Mouse (Mus musculus) pancreas, adult 10 weeks (tissue): ENCODE results near the gene Plekhn1. TPM values are rescaled to one million over a fixed set of nuclear protein-coding genes. Genes with fewer than 3 reads are reported as not detected.

ENCODE experiments used
- polyA plus RNA-seq: library from polyadenylated mRNA; stranded (reverse); fragments of 350-450 nt; fragmentation: Illumina TruSeq; extraction: RNeasy Lipid Tissue Mini Kit (QIAGEN cat#74804); gene quantifications from one replicate; pipeline ENCODE4 v1.2.3, GENCODE M21; 2015; ENCODE audit warnings: low read depth, low replicate concordance; ENCODE audit not compliant: insufficient read depth

The Plekhn1 gene
- 13.6 TPM for polyA plus RNA-seq

DNA sequence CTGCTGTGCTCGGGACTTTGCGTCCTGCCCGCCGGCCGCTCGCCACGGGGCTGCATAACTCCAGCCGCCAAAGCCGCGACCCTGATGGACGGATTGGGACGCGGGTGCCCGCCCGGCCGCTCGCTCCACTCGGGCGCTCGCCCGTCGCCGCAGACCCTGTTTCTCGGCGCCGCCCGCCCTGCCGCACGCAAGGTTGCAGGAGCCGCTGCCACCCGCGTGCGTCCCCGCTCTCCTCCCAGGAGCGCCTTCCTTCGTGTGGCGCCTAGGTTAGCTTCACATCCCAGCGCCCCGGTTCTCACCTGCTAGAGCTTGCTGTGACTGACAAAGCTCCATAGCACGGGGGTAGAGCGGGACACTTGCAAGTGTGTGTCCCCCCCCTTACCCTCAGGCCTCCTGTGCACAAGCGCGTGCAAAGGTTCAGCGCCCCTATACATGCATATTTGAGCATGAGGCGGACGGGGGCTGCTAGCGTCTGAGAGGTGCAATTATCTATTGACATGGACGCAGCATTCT, at the start of gene Plekhn1:
Plekhn1 (minus strand) TSS at position 157 of the 513 bp plus-strand sequence.

DNA sequence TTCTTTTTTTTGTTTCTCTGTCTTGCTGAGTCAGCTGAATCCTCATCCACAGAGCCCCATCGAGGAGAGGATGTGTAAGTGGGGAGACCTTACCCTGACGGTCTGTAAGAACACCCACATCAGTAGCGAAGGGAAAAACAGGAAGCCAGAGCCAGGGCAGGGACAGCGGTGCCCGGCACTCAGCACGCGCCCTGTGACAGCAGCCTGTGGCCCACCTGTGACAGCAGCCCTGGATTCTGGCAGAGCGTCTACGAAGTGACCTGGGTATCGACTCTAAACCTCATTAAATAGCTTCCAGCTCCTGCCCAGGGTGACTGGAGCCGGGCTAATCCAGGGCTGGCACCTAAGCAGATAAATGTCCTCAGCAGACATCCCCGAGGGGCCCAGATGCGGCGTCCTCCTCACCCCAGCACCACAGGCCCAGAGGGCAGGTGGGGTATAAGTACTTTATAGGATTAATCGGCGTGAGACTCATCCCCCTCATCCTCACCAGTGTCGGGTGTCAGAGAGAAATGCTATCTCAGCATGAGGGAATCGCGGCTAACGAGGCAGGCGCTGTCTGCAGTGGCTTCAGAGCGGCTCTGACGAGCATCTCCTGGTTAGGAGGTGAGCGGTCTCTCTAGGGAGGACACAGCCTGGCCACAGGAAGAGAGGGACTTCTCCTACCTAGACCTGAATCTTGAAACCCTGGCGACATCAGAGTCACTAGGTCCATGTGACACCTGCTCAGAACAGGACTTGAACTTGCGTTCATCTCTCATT, 20.6 kb upstream of the Plekhn1 start, which contains the start of gene Samd11:
Samd11 (minus strand) TSS at position 580 of the 762 bp plus-strand sequence.

DNA sequence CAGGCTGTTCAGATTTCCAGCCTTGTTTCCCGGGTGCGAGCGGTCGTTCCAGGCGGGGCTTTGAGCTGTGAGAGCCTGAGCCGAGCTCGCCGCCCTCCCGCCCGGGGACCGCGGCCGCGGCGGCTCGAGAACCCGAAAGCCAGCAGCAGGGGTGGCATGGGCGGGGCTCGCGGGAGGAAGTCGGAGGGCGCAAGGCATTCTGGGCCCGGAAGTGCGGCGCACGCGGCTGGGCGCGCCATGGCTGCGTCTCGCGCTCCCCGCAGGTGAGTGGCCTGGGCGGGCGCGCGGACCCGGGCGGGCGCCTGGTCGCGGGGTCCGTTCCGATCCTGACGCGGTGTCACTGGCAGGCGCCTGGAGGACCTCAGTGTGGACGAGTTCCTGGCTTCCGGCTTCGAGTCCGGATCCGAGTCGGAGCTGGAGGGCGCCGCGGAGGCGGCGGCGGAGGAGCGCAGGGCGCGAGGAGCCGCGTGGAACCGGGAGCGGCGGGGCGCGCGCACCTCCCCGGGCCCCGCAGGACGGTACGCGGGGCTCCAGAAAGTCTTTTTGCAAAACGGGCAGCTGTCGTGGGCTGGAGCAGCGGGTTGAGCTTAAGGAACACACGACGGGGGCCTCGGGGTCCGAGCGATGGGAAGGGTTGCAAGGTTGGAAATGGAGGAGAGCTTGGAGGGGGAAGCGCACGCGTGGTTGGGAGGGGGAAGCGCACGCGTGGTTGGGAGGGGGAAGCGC, 1.3 kb upstream of the Plekhn1 start, which contains the start of gene Noc2l:
Noc2l (plus strand) TSS at position 203 of the 726 bp plus-strand sequence.

DNA sequence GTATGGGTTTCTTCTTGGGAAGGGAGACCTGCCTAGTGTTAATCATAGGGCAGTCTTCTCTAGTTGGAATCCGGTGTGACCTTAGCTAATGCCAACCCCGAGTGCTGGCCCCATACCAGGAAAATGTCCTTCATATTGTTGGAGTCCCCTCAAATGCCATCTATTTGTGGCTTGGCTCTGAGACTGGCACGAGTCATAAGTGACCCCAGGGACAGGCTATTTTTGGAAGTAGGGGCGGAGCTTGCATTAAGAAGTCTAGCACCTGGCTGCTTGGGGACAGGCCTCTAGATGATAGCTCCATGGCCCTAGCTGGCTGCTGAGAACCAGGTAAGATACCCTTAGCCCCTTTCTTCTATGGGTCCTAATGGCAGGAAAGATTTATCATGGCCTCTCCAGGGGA, 19.0 kb downstream of the Plekhn1 start, which contains the start of gene Perm1:
Perm1 (plus strand) TSS at position 220 of the 400 bp plus-strand sequence.

DNA sequence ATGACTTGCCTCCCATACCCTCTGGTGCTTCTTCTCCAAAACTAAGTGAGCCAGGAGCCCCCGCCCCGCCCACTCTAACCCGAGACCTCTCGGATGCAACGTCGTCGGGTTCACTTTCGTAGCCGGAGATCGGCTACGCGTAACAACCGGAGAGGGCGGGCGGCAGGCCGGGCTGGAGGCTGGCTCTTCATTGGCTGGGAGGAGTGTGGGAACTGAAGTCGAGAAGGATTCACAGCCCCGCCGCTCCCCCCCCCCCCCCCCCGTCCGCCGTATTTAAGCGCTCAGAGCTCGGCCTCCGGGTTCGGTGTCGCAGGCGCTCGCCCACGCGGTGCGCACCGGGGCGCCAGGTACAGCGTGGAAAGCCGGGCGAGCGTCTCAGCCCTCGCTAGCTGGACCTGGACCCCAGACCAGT, 31.6 kb downstream of the Plekhn1 start, which contains the start of gene AW011738:
AW011738 (plus strand) TSS at position 304 of the 412 bp plus-strand sequence.

DNA sequence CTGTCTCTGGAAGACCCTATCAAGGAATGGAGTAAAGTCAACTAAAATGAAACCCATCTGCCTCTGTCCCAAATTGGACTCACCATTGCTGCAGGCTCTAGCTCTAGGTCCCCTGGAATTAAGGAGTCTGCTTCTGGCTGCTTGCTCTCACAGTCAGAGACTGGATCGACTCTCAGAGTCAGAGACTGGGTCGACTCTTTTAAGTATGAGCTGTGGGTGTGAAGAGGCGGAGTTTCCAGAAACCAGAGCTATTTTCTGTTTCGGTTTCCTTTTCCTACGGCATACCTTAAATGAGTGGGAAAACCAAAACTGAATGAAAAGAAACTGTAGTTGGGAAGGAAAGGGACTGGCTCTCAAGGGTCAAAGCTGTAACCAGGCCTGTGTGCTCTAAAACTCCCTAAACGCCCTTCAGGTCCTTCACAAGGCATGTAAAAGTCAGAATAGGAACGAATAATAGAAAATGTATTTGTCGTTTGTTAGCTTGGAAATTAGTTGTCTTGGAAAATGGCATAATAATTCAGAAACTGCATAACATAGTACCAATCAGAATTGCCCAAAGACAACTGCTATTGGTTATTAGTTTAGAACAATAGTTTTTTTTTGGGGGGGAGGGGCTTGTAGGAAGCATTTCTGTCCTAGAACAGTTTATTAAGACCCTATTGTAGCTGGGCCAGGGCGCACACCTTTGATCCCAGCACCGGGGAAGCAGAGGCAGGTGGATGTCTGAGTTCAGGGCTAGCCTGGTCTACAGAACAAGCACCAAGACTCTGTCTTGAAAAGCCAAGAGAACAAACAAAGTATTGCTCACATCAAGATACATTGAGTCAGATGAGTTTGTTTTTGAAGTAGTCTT, 33.8 kb downstream of the Plekhn1 start, which contains the start of gene Isg15:
Isg15 (minus strand) TSS at position 196 of the 853 bp plus-strand sequence.

DNA sequence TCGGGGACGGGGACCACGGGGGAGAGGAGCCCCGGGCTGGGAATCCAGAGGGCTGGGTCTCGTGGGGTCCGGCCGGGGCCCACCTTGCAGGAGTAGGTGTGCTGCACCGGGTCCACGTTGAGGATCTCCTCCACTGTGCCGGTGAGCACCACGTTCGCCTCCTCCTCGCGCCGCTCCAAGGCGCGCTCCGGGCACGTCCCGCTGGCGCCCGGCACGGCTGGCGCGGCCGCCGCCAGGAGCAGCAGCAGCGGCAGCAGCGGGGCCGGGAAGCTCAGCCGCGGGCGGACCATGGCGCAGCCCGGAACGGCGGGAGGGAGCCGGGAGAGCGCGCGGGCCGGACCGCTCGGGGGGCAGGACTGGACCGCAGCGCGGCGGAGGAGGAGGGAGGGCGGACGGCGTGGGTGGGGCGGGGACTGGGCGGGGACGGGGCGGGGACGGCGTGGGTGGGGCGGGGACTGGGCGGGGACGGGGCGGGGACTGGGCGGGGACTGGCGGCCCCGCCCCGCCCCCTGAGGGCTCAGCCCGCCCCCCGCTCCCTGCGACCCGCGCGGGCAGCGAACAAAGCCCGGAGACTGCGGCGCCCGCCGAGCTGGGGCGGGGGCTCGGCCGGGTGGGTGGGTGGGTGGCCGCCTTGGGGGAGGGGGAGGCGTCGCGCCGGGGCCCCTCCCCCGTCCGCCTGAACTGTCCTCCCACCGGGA, 37.4 kb downstream of the Plekhn1 start, which contains the start of gene Agrn:
Agrn (minus strand) TSS at position 358 of the 698 bp plus-strand sequence.

Other genes with a start within 250 kb of the Plekhn1 start
- gene B3galt6, start 242.2 kb downstream of the Plekhn1 start, polyA plus RNA-seq, result 1.6 TPM
- 42.9 TPM for gene Sdf4, start 242.0 kb downstream of the Plekhn1 start, polyA plus RNA-seq
- gene Tnfrsf4, start 221.0 kb downstream of the Plekhn1 start, polyA plus RNA-seq, result not detected
- not detected for gene Tnfrsf18, start 208.7 kb downstream of the Plekhn1 start, polyA plus RNA-seq
- gene Ttll10, start 175.4 kb downstream of the Plekhn1 start, polyA plus RNA-seq, result 5.0 TPM
- 3.1 TPM for gene 9430015G10Rik, start 124.9 kb downstream of the Plekhn1 start, polyA plus RNA-seq
- not detected for gene Rnf223, start 104.3 kb downstream of the Plekhn1 start, polyA plus RNA-seq
- gene Agrn, start 37.4 kb downstream of the Plekhn1 start, polyA plus RNA-seq, result 39.4 TPM
- 5.8 TPM for gene Isg15, start 34.0 kb downstream of the Plekhn1 start, polyA plus RNA-seq
- gene AW011738, start 31.6 kb downstream of the Plekhn1 start, polyA plus RNA-seq, result 0.74 TPM
- not detected for gene Perm1, start 19.0 kb downstream of the Plekhn1 start, polyA plus RNA-seq
- gene Noc2l, start 1.2 kb upstream of the Plekhn1 start, polyA plus RNA-seq, result 19.6 TPM
- gene Samd11, start 20.8 kb upstream of the Plekhn1 start, polyA plus RNA-seq, result not detected
- gene Vmn2r-ps159, start 96.2 kb upstream of the Plekhn1 start, polyA plus RNA-seq, result not detected